Mouse (Mus musculus) layer of hippocampus, adult 18-20 months (tissue): ENCODE results near the gene T2. TPM values are rescaled to one million over a fixed set of nuclear protein-coding genes. Genes with fewer than 3 reads are reported as not detected.
"Not testable (repeated sequence)": the region's sequence is repeated elsewhere in the genome, so short reads cannot be mapped to it uniquely, and the experiment has no call there.

ENCODE experiments used
- DNase-seq, 2 experiments: peaks; one replicate each; pipeline ENCODE4 v3.0.0; 2022; ENCODE audit warnings: low spot score in 2 of 2
- long read RNA-seq: library from polyadenylated mRNA; stranded (forward); transcript quantifications from one replicate; pipeline ENCODE4 v2.0.0, GENCODE M21; 2021
- total RNA-seq, 2 experiments: library from RNA; stranded (reverse); gene quantifications; 2 replicates each; pipeline ENCODE4 v1.2.3; 2021

Gene T2
- total RNA-seq = 1 to 10 TPM in 1 of 2 experiments, under 1 TPM in 1; 0.38 to 1.8 TPM
- long read RNA-seq, partial matches to known transcripts = 0 of 1 reads
- long read RNA-seq, other reads (novel, unspliced or antisense) = 1 of 1 reads

DNA sequence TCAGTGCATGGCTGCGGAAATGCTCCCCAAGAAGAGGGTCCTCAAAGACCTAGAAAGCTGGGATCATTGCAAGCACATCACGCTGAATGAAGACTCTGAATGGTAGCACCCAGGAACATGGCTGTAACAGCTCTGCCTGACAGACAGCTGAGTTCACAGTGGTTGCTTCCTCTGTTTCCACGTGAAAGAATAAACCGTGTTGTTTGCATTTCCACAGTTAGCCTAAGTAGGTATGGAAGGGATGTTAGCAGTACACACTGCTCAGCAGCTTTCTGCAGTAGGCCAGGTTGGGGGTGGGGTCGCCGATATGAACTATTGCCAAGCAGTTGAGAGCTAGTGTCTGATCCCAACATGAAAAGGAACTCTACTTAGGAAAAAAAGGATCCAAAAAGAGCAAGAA lies at the start of gene T2:
Gene T2 (plus strand): TSS at position 301 of the 400 bp plus-strand sequence.
- DNase-seq = no peak

DNA sequence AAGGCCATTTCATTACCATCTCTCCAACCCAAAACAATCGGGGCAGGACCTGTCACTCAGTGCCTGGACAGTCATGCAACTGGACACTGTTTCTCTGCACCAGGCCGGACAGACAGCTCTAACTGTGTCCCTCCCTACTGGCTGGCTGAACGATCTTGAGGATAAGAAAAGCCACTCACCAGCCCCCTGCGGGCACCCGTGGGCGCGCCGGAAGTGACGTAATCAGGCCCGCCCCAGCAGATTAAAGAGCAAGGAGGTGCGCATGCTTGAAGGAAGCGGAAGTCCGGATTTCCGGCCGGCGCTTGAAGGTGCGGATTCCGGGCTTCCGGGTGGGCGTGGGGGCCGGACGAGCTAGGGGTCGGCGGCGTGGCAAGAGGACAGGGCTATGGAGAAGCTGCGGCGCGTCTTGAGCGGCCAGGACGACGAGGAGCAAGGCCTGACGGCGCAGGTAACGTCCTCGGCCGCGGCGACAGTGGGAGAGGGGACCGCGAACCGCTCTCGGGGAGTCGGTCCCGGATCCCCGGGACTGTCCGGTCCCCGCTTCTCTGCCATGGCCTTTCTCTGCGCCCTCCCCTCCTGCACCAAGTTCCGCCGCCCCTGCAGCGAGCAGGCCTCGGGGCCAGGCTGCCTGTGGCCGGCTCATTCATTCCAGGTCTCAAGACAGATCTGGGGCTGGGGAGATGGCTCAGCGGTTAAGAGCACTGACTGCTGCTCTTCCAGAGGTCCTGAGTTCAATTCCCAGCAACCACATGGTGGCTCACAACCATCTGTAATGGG lies 44.8 kb upstream of the T2 start, which contains the start of gene Sft2d1:
Gene Sft2d1 (plus strand): TSS at position 265 of the 777 bp plus-strand sequence.
- DNase-seq = peak; percentile 97 to 98

DNA sequence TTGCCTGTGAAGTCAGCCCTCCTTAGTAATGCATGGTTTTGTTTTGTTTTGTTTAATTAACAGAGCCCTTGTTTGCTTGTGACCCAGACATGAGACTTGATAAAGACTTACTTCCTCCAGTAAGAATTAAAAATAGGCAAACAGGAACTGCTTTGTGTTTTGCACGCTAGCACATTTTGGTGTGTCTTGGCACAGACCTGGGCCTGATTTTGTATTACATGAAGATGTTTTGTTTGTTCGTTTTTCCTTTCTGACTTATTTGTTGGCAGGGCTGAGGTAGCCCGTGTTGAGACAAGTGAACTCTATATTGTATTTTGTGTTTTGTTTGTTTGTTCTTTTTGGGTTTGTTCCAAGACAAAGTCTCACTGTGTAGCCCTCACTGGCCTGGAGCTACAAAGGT lies 44.0 kb upstream of the T2 start:
- no peak for DNase-seq

DNA sequence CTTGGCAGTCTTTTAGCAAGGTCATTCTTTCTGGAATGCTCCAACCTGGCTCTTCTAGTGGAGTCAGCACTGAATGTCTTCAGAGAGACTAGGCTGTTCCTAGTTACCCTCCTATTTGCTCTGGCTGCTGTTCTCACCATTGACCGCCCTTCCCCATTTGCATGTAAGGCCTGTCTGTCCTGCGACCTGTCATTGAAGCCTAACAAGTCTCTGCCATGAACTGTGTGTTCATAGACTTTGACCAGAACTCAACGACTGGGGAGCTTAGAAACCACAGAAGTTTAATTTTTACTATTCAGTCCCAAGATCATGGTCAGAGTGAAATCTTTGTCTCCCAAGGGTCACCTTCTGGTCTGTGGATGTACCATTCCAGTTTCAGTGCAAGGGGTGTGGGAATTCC lies 41.8 kb upstream of the T2 start:
- no peak for DNase-seq

DNA sequence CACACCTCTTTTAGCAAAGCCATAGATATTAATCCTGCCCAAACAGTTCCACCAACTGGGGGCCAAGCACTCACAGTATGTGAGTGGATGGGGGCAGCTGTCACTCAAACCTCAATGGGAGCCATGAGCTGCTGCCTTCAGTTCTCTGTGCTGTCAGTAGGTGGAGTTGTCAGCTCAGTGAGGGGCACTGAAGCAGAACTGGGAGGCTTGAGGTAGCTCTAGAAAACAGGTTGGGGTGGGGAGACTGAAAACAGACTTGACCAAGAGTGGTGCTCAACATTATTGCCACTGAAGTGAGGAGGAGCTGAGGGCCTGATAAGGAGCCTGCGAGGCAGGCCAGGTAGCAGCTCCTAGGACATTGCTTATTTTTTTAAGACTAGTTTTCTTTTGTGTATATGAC lies 39.5 kb upstream of the T2 start:
- peak in 1 of 2 experiments; percentile 34 for DNase-seq

DNA sequence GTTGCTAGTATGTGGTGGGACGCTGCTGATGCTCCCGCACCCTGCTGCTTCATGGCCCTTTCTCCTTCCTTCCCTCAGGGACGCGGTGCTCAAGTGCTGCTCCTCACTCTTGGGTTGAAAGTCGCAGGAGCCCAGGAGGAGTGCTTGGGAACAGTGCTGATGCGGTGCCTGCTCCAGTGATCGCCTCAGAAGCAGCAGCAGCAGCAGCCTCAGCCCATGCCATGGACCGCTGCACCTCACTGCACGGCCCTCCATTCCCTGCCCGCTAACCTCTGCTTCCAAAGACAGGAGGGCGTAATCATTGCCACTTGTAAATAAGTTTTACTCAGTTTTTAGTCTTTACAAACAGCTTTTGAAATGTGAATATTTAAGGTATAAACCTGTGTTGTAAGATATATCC lies 28.9 kb upstream of the T2 start:
- not testable (repeated sequence) for DNase-seq

DNA sequence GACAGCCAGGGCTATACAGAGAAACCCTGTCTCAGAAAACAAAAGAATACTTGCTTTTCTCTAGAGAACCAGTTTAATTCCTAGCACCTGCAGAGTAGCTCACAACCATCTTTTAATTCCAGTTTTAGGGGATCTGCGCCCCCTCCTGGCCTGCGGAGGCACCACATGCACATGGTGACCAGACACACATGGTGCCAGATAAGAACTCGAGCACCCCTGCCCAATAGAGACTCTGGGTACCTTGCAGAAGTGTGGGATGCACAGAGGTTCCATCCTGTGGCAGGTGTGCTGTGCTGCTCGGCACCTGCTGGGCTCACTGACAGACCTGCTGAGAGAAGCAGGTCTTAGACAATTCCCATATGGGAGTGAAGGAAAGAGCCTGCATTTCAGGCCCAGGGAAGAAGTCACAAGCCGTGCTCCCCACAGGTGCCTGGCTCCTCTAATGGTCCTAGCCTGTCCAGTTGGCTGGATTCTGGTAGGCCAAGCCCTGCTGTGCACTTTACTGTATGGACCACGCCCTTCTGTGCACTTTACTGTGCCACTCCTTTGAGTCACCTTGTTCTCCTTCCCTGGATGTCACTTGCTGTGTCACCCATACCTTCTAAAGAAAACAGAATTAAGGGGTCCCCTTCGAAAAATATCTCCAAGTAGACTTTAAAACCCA lies 27.1 kb upstream of the T2 start:
- DNase-seq = no peak

DNA sequence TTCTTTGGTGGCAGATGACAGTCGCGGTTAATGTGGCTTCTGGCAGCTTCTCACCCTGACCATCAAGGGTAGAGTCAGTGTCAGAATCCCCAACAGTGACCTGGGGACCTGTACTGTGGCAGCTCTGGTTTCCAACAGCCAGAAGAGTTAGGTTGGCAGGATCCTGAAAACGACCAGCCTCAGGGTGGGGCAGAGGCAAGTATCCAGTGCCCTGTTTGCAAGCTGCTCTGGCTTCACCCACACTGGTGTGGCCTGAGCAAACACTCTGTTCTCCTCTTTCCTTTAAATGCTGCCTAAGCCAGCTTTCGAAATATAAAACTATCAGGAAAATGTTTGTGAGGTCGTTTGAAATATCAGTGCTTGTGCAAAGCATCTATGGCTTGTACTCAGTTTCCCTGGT lies 25.2 kb upstream of the T2 start:
- no peak for DNase-seq

DNA sequence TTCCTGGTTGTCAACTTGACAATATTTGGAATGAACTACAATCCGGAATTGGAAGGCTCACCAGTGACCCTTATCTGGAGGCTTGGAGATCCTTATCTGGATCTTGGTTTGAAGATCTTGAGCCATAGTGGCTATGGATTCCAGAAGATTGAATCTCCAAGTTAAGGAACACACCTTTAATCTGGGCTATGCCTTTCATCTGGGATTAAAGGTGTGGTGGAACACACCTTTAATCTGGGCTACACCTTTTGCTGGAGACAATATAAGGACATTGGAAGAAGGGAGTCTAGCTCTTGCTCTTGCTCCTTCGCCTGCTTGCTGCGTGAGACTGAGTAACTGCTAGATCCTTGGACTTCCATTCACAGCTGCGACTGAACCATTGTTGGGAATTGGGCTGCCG lies 18.6 kb upstream of the T2 start, which contains the start of gene Prr18:
Gene Prr18 (plus strand): TSS at position 301 of the 400 bp plus-strand sequence.
- DNase-seq = not testable (repeated sequence)

DNA sequence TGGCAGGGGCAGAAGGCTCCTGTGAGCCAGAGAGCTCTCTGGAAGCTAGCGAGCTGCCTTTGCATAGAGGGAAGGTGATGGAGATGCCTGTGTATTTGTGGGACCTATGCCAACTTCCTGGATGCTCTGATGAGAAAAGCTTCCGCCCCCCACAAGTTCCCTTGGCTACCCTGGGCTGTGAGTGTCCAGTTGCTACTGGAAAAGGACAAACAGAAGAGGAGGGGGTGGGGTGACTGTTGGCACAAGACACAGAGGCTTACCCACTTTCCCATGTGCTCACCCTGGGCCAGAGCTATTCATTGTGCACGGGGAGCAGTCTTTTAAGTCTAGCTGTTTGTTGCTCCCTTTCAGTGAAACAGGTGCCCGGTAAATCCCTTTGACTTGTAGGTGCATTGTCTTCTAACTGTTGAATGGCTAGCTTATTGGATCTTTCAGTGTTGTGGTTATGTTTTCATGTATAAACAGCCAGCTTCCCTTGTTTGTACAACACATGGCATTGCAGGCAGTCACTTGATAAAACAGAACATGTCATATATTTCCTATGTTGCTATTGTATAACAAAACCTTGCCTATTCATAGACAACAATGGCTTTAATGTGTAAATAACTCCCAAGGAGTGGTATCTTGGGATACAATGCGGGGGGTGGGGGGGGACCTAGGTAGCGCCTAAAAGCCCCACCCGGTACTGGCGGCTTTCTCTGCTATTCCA lies 16.0 kb upstream of the T2 start:
- DNase-seq = no peak

DNA sequence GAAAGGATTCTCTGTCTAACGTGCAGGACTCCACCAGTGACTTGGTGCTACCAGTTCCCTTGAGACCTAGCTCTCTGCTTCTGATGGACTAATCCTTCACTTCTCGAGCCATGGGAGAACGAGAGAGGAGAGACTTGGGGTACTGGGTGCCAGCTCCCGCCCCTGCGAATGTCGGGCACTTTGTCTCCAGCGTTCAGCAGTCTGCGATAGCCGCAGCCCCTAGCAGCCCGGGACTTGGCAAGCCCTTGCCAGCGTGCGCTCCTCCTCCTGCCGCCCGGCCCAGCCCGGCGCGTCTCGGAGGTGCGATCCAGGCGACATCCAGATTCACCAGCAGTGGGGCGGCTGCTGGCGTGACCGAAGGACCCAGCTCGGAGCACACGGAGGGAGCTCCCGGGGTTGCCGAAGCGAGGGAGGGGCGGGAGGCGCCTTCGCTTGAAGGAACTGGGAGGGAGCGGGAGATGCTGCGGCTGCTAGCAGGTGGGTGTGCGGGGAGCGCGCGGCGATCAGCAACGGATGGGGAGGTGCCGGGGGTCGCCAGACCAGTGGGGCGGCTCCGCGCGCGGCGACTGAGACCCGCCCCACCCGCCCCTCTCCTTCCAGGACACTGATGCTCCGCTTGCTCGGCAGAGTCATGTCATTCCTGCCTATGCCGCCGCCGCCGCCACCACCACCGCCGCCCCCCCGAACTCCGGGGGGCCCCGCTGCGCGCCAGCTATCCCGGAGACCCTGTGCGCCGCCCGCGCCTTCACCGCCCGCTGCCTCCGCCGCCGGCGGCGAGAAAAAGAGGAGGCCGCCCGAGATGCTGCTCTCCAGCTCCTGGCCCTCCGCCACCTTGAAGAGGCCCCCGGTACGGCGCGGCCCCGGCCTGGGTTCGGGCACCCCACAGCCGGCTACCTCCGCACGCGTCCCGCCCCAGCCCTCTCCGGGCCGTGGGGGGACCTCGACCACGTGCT lies 15.1 kb upstream of the T2 start:
- peak; percentile 34 to 53 for DNase-seq

DNA sequence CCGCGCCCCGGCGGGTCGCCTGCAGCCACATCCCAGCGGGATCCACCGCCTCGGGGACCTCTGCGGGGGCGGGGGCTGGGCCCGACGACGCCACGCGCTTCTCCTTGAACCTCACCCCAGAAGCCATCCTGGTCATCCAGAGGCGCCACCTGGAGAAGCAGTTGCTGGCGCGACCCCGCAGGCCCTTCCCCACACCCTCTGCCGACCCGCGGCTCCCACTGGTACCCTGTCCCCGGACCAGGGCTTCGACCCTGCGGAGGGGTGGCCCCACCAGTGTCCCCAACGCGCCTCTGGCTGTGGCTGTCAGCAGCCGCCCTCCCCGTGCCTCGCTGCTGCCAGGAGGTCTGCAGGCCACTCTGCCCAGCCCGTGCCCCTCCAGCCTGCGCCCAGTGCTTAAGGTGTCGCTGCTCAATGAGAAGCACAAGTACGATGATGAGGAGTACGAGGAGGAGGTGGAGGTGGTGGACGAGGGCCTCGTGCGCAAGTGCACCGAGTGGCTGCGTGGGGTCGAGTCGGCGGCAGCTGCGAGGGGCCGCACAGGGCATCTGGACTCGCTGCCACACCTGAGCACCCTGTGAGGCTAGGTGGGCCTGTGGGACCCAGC lies 14.3 kb upstream of the T2 start:
- no peak for DNase-seq

DNA sequence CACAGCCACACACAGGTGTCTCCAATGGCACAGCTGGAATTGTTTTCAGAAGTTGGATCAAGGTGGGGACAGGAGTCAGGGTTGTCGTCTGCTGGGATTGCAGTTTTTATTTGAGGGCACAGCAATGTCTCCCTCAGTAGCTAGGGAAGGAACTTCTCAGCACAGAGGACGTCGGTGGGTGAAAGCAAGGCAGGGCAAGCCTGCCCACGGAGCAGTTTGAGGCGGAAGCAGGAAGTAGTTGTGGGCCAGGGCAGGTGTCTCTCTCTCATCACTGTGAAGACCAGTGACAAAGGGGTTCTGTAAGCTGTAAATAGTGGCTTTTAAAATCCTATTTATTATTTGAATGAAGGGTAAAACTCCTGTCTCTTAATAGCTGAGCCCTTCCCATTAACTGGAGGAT lies 13.1 kb upstream of the T2 start:
- no peak for DNase-seq

DNA sequence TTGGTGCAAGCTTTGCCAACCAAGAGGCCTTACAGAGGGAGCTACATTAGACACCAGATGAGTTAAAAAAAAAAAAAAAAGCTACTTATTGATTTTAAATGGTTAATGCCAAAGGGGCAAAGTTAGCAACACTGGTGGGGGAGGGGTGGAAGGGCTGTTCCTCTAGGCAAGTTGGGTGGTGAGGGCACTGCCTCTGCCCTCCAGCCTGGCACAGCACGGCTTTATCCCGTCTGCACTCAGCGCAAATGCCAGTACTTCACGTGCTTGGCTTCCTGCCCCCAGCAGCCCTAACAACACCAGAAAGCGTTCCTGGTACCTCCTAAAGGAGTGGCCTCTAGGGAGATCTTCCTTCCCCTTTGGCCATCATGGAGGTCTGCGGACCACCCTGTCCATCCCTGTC lies 12.4 kb upstream of the T2 start:
- DNase-seq = peak in 1 of 2 experiments; percentile 28

DNA sequence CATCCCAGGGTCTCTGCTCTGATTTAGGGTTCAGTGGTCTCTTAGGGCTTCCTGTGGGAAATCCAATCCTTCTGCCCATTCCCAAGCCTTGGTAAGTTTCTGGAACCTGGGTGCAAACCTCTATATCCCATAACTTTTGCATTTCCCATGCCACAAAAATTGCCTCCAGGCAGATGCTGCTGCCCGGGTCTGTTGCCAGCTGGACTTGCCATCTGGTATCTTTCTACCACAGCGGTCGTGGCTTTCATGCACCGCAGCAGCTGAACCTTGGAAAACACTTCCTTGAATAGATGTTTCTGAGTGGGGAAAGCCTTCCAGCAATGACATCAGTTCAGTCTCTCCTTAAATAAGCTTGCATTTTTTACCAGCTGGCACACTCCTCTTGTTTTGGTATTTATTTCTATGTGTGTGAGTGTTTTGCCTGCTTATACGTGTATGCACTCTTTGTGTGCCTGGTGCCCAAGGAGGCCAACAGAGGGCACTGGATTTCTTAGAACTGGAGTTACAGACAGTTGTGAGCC lies 8.0 kb upstream of the T2 start:
- no peak for DNase-seq

DNA sequence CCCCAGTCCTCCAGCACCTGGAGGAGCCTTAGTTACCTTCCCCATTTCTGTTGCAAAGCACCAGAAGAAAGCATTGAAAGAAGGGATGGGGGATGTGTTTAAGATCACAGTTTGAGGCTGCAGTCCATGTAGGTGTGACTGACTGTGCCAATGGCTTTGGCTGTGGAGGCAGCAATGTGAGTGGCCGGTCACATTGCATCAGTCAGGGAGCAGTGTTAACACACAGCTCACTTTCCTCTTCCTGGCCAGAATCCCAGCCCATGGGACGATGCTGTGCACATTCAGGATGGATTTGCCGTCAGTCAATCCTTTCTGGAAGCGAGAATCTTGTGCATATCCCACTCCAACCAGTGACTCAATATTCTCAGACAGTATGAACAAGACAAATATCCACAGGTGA lies 6.9 kb upstream of the T2 start:
- DNase-seq = no peak

DNA sequence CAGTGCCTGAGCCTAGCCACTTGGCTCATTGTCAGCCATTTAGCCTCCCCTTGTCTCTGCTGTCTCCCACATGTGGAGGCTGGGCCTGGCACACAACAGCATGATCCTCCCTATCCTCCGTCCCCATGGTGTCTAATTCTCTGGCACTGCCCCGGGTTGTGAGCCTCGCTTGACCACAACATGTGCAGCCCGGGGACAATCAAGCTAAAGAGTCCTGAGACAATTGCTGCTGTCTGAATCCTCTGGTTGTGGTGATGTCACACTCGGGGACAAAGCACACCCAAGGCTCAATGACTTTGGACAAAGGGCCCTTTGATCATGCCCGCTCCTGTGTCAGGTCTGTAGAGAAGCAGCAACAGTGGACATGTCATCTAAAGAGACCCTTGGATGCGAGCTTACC lies 4.7 kb upstream of the T2 start:
- peak in 1 of 2 experiments; percentile 64 for DNase-seq

DNA sequence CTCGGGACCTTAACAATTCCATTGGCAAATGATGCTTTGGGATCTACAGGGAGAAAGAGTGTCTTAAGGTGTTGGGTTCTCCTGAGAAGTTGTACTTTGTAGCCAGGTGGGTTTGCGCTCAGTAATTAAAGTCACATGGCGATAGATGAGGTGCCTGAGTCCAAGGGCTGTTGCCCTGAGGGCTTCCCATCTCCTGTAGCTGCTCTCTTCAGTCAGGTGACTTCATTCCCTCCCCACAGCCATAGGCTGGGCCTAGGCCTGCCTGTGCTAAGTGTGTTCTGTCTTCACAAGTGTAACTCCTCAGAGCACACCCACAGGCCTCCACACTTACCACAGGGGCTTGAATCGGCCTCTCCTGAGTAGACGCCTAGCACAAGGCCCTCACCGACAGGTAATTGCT lies 1.7 kb downstream of the T2 start:
- no peak for DNase-seq

DNA sequence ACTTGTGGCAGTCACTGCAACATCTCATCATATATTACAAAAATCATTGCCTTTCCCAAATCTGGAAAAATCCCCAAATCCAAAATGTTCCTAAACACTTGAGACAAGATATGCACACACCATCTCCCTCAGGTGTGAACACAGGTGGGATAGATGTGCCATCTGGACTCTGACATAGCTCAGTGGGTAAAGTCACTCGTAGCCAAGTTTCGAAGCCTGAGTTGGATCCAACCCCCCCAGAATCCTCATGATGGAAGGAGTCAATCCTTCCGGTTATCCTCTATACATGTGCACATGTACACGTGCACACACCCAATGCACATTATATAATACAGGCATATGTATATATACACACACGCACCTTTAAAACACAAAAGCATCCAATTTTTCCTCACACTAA lies 5.1 kb downstream of the T2 start:
- DNase-seq = no peak
